Mouse (Mus musculus) limb, embryonic 10.5 days (tissue): ENCODE data around the gene Cog5. TPM values are rescaled to one million over a fixed set of nuclear protein-coding genes. Genes with fewer than 3 reads are reported as not detected.

Experiments used
- DNase-seq: peaks from one replicate; pipeline ENCODE4 v3.0.0-alpha.2; 2017; ENCODE audit warnings: low spot score
- H3K27ac ChIP-seq: fragments of 300-500 bp; sonication (generic); 2 replicates; pipeline ENCODE4 v1.5.1; 2016; ENCODE audit warnings: mild to moderate bottlenecking
- H3K27me3 ChIP-seq: fragments of 300-500 bp; sonication (generic); 2 replicates; pipeline ENCODE4 v1.6.1; 2016; ENCODE audit warnings: low read depth, mild to moderate bottlenecking; ENCODE audit not compliant: poor library complexity, severe bottlenecking
- H3K36me3 ChIP-seq: fragments of 300-500 bp; sonication (generic); 2 replicates; pipeline ENCODE4 v1.6.1; 2016; ENCODE audit warnings: mild to moderate bottlenecking, moderate library complexity
- H3K4me1 ChIP-seq: fragments of 300-500 bp; sonication (generic); 2 replicates; pipeline ENCODE4 v1.6.1; 2016
- H3K4me3 ChIP-seq: fragments of 300-500 bp; sonication (generic); 2 replicates; pipeline ENCODE4 v1.5.1; 2016; ENCODE audit warnings: mild to moderate bottlenecking, moderate library complexity
- H3K9me3 ChIP-seq: fragments of 300-500 bp; sonication (generic); replicated peaks from 2 replicates; pipeline ENCODE4 v1.6.1; 2016; ENCODE audit warnings: mild to moderate bottlenecking
- WGBS: fragments of 180-500 bp; shearing (Covaris S2); methylation state at CpG from one replicate; pipeline ENCODE4 v1.1.7; 2016; 5-methylcytosine and 5-hydroxymethylcytosine counted together
- polyA plus RNA-seq: library from polyadenylated mRNA; unstranded; fragments of >200 nt; fragmentation: Nextera tagmentation; extraction: Ambion mirVana; gene quantifications from 2 replicates; pipeline ENCODE4 v1.2.1, GENCODE M21; 2016

Cog5 gene
- polyA plus RNA-seq, 1 experiment from 2014 or later, result 29.7 TPM

GRCm38 (mm10) chr12:31971547-31971946 lies 316.9 kb downstream of the Cog5 start:
- Histone ChIP-seq H3K36me3 (no peaks in the 10 kb centered on the region), H3K4me1 (no peaks in the 10 kb centered on the region), H3K27ac (no peak overlapping the region), H3K27me3 (no peaks in the 10 kb centered on the region), H3K4me3 (no peak overlapping the region), H3K9me3 (no peaks in the 10 kb centered on the region)
- WGBS, result 92% methylated on average over 8 of the region's 8 CpGs
- no peak for DNase-seq

- Histone ChIP-seq H3K27me3 (no peaks in the 10 kb centered on the region), H3K9me3 (no peaks in the 10 kb centered on the region), H3K27ac (no peak overlapping the region), H3K36me3 (no peaks in the 10 kb centered on the region), H3K4me1 (no peaks in the 10 kb centered on the region), H3K4me3 (no peak overlapping the region)
- WGBS, result 76% methylated on average over 13 of the region's 13 CpGs
- no peak for DNase-seq
These were observed 319.0 kb downstream of the Cog5 start for GRCm38 (mm10) chr12:31973473-31974172.

- no peak for DNase-seq
- no peak overlapping the region for H3K4me3 ChIP-seq
- H3K36me3 ChIP-seq, result no peaks in the 10 kb centered on the region
- H3K9me3 ChIP-seq, result no peaks in the 10 kb centered on the region
- H3K4me1 ChIP-seq, result no peaks in the 10 kb centered on the region
- no peaks in the 10 kb centered on the region for H3K27me3 ChIP-seq
- WGBS, result 59% methylated on average over 7 of the region's 7 CpGs
- no peak overlapping the region for H3K27ac ChIP-seq
These were observed 321.9 kb downstream of the Cog5 start for GRCm38 (mm10) chr12:31976544-31976943.

- no peaks in the 10 kb centered on the region for H3K4me1 ChIP-seq
- H3K4me3 ChIP-seq, result no peak overlapping the region
- no peaks in the 10 kb centered on the region for H3K27me3 ChIP-seq
- H3K27ac ChIP-seq, result no peak overlapping the region
- no peaks in the 10 kb centered on the region for H3K36me3 ChIP-seq
- H3K9me3 ChIP-seq, result no peaks in the 10 kb centered on the region
- no peak for DNase-seq
- 82% methylated on average over 12 of the region's 12 CpGs for WGBS
These were observed 323.0 kb downstream of the Cog5 start for GRCm38 (mm10) chr12:31977613-31978195.

GRCm38 (mm10) chr12:31983238-31983637 lies 328.6 kb downstream of the Cog5 start:
- Histone ChIP-seq H3K4me1 (0 out of 2 replicates have a peak, but pooled peaks cover 2% of the 10 kb centered on the region), H3K27me3 (no peaks in the 10 kb centered on the region), H3K9me3 (no peaks in the 10 kb centered on the region), H3K36me3 (no peaks in the 10 kb centered on the region), H3K27ac (no peak overlapping the region), H3K4me3 (no peak overlapping the region)
- DNase-seq, result no peak
- WGBS, result 49% methylated on average over 7 of the region's 7 CpGs

- no peak overlapping the region for H3K27ac ChIP-seq
- H3K4me1 ChIP-seq, result 0 out of 2 replicates have a peak, but pooled peaks cover 2% of the 10 kb centered on the region
- no peaks in the 10 kb centered on the region for H3K9me3 ChIP-seq
- 81% methylated on average over 6 of the region's 6 CpGs for WGBS
- no peaks in the 10 kb centered on the region for H3K36me3 ChIP-seq
- no peak overlapping the region for H3K4me3 ChIP-seq
- no peak for DNase-seq
- no peaks in the 10 kb centered on the region for H3K27me3 ChIP-seq
These were observed 329.1 kb downstream of the Cog5 start for GRCm38 (mm10) chr12:31983769-31984168.

- H3K9me3 ChIP-seq, result no peaks in the 10 kb centered on the region
- WGBS, result 49% methylated on average over 2 of the region's 2 CpGs
- H3K4me1 ChIP-seq, result 0 out of 2 replicates have a peak, but pooled peaks cover 2% of the 10 kb centered on the region
- H3K27ac ChIP-seq, result no peak overlapping the region
- DNase-seq, result no peak
- no peak overlapping the region for H3K4me3 ChIP-seq
- no peaks in the 10 kb centered on the region for H3K27me3 ChIP-seq
- no peaks in the 10 kb centered on the region for H3K36me3 ChIP-seq
These were observed 329.5 kb downstream of the Cog5 start for GRCm38 (mm10) chr12:31984206-31984605.

GRCm38 (mm10) chr12:31984664-31985063 lies 330.0 kb downstream of the Cog5 start:
- H3K27ac ChIP-seq, result no peak overlapping the region
- no peaks in the 10 kb centered on the region for H3K36me3 ChIP-seq
- H3K9me3 ChIP-seq, result no peaks in the 10 kb centered on the region
- 72% methylated on average over 12 of the region's 12 CpGs for WGBS
- H3K27me3 ChIP-seq, result no peaks in the 10 kb centered on the region
- DNase-seq, result no peak
- H3K4me3 ChIP-seq, result no peak overlapping the region
- H3K4me1 ChIP-seq, result 0 out of 2 replicates have a peak, but pooled peaks cover 2% of the 10 kb centered on the region

- no peak overlapping the region for H3K27ac ChIP-seq
- H3K9me3 ChIP-seq, result no peaks in the 10 kb centered on the region
- no peak overlapping the region for H3K4me3 ChIP-seq
- 0 out of 2 replicates have a peak, but pooled peaks cover 2% of the 10 kb centered on the region for H3K4me1 ChIP-seq
- no peaks in the 10 kb centered on the region for H3K36me3 ChIP-seq
- H3K27me3 ChIP-seq, result no peaks in the 10 kb centered on the region
- no peak for DNase-seq
- 90% methylated on average over 6 of the region's 6 CpGs for WGBS
These were observed 331.1 kb downstream of the Cog5 start for GRCm38 (mm10) chr12:31985738-31986137.

- Histone ChIP-seq H3K4me3 (no peak overlapping the region), H3K27ac (no peak overlapping the region), H3K9me3 (no peaks in the 10 kb centered on the region), H3K4me1 (0 out of 2 replicates have a peak, but pooled peaks cover 2% of the 10 kb centered on the region), H3K27me3 (no peaks in the 10 kb centered on the region), H3K36me3 (no peaks in the 10 kb centered on the region)
- no peak for DNase-seq
- WGBS, result 92% methylated on average over 2 of the region's 2 CpGs
These were observed 331.8 kb downstream of the Cog5 start for GRCm38 (mm10) chr12:31986463-31986862.

Other genes starting within 250 kb of the Cog5 start
- 17.1 and 18.7 TPM in 2 replicates for gene Cbll1, start 155.3 kb upstream of the Cog5 start, polyA plus RNA-seq
- 0.05 and 0.15 TPM in 2 replicates for gene Slc26a4, start 94.9 kb upstream of the Cog5 start, polyA plus RNA-seq
- 32.8 and 33.0 TPM in 2 replicates for gene Bcap29, start 20.2 kb upstream of the Cog5 start, polyA plus RNA-seq
- 11.8 and 12.0 TPM in 2 replicates for gene Dus4l, start within 50 bp of the Cog5 start, polyA plus RNA-seq
- gene Gpr22, start 59.1 kb downstream of the Cog5 start, polyA plus RNA-seq, result 0.38 and 0.59 TPM in 2 replicates